Mouse (Mus musculus): ENCODE data around the gene Cyp27b1. TPM values are rescaled to one million over a fixed set of nuclear protein-coding genes. Genes with fewer than 3 reads are reported as not detected.

Gene Cyp27b1
- total RNA-seq (2017) = not detected in 2 replicates

GRCm38 (mm10) chr10:127047954-127048353, at the start of gene Cyp27b1:
TSS of gene Cyp27b1 (plus strand) at chr10:127048250.
- ATAC-seq (ENCODE audit: extremely low read depth, insufficient number of reproducible peaks, low FRiP score, poor library complexity, severe bottlenecking) = no peak

- no peak for ATAC-seq (ENCODE audit: extremely low read depth, insufficient number of reproducible peaks, low FRiP score, poor library complexity, severe bottlenecking)
Observed at GRCm38 (mm10) chr10:127000529-127000928, 47.5 kb upstream of the Cyp27b1 start, which contains the start of gene Avil. TSS of gene Avil (plus strand) at chr10:127000709.

- ATAC-seq (ENCODE audit: extremely low read depth, insufficient number of reproducible peaks, low FRiP score, poor library complexity, severe bottlenecking) = no peak
Observed at GRCm38 (mm10) chr10:127001297-127001696, 46.8 kb upstream of the Cyp27b1 start.

GRCm38 (mm10) chr10:127002056-127002455, 46.0 kb upstream of the Cyp27b1 start:
- ATAC-seq (ENCODE audit: extremely low read depth, insufficient number of reproducible peaks, low FRiP score, poor library complexity, severe bottlenecking) = no peak

- no peak for ATAC-seq (ENCODE audit: extremely low read depth, insufficient number of reproducible peaks, low FRiP score, poor library complexity, severe bottlenecking)
Observed at GRCm38 (mm10) chr10:127002765-127003164, 45.3 kb upstream of the Cyp27b1 start.

- ATAC-seq (ENCODE audit: extremely low read depth, insufficient number of reproducible peaks, low FRiP score, poor library complexity, severe bottlenecking) = no peak
Observed at GRCm38 (mm10) chr10:127003334-127003733, 44.7 kb upstream of the Cyp27b1 start.

GRCm38 (mm10) chr10:127003806-127004205, 44.2 kb upstream of the Cyp27b1 start:
- ATAC-seq (ENCODE audit: extremely low read depth, insufficient number of reproducible peaks, low FRiP score, poor library complexity, severe bottlenecking) = no peak

- no peak for ATAC-seq (ENCODE audit: extremely low read depth, insufficient number of reproducible peaks, low FRiP score, poor library complexity, severe bottlenecking)
Observed at GRCm38 (mm10) chr10:127016488-127016887, 31.6 kb upstream of the Cyp27b1 start.

GRCm38 (mm10) chr10:127017071-127017470, 31.0 kb upstream of the Cyp27b1 start:
- no peak for ATAC-seq (ENCODE audit: extremely low read depth, insufficient number of reproducible peaks, low FRiP score, poor library complexity, severe bottlenecking)

GRCm38 (mm10) chr10:127018422-127018821, 29.6 kb upstream of the Cyp27b1 start:
- ATAC-seq (ENCODE audit: extremely low read depth, insufficient number of reproducible peaks, low FRiP score, poor library complexity, severe bottlenecking) = no peak

- ATAC-seq (ENCODE audit: extremely low read depth, insufficient number of reproducible peaks, low FRiP score, poor library complexity, severe bottlenecking) = peak; percentile 95
Observed at GRCm38 (mm10) chr10:127030336-127031296, 17.4 kb upstream of the Cyp27b1 start, which contains the start of gene Tsfm. TSS of gene Tsfm (minus strand) at chr10:127030840.

- ATAC-seq (ENCODE audit: extremely low read depth, insufficient number of reproducible peaks, low FRiP score, poor library complexity, severe bottlenecking) = no peak
Observed at GRCm38 (mm10) chr10:127033301-127033741, 14.7 kb upstream of the Cyp27b1 start.

- ATAC-seq (ENCODE audit: extremely low read depth, insufficient number of reproducible peaks, low FRiP score, poor library complexity, severe bottlenecking) = no peak
Observed at GRCm38 (mm10) chr10:127036273-127036672, 11.8 kb upstream of the Cyp27b1 start.

- no peak for ATAC-seq (ENCODE audit: extremely low read depth, insufficient number of reproducible peaks, low FRiP score, poor library complexity, severe bottlenecking)
Observed at GRCm38 (mm10) chr10:127037641-127038040, 10.4 kb upstream of the Cyp27b1 start.

- no peak for ATAC-seq (ENCODE audit: extremely low read depth, insufficient number of reproducible peaks, low FRiP score, poor library complexity, severe bottlenecking)
Observed at GRCm38 (mm10) chr10:127040569-127041214, 7.4 kb upstream of the Cyp27b1 start.

- ATAC-seq (ENCODE audit: extremely low read depth, insufficient number of reproducible peaks, low FRiP score, poor library complexity, severe bottlenecking) = no peak
Observed at GRCm38 (mm10) chr10:127041274-127041766, 6.7 kb upstream of the Cyp27b1 start, which contains the start of the genes Mettl1 and Eef1akmt3. TSS of gene Mettl1 (plus strand) at chr10:127041414. TSS of gene Eef1akmt3 (minus strand) at chr10:127041513.

- ATAC-seq (ENCODE audit: extremely low read depth, insufficient number of reproducible peaks, low FRiP score, poor library complexity, severe bottlenecking) = peak; percentile 65
Observed at GRCm38 (mm10) chr10:127041774-127042338, 6.2 kb upstream of the Cyp27b1 start.

- no peak for ATAC-seq (ENCODE audit: extremely low read depth, insufficient number of reproducible peaks, low FRiP score, poor library complexity, severe bottlenecking)
Observed at GRCm38 (mm10) chr10:127042468-127043115, 5.5 kb upstream of the Cyp27b1 start.

- no peak for ATAC-seq (ENCODE audit: extremely low read depth, insufficient number of reproducible peaks, low FRiP score, poor library complexity, severe bottlenecking)
Observed at GRCm38 (mm10) chr10:127043187-127043586, 4.9 kb upstream of the Cyp27b1 start.

Measured in neutrophil, adult 5-6 weeks (primary cell).